Mouse (Mus musculus) megakaryocyte, adult 5-6 weeks (primary cell): ENCODE results near the gene Chn1. TPM values are rescaled to one million over a fixed set of nuclear protein-coding genes. Genes with fewer than 3 reads are reported as not detected.
"Not testable (repeated sequence)": the region's sequence is repeated elsewhere in the genome, so short reads cannot be mapped to it uniquely, and the experiment has no call there.

ENCODE experiments used
- ATAC-seq: 2 replicates; pipeline ENCODE4 v1.8.0; 2016; ENCODE audit warnings: mild to moderate bottlenecking, inconsistent platforms; ENCODE audit not compliant: poor library complexity, severe bottlenecking
- total RNA-seq, 2 experiments: library from RNA; stranded (forward) in 1 of 2; stranded (reverse) in 1 of 2; fragments of 153-499, 151-499 nt in 1 of 2; fragments of 221-1000, 200-1000 nt in 1 of 2; gene quantifications; 2 replicates each; pipeline versions ENCODE4 v1.2.3 to v1.2.4; 2015 to 2017

The Chn1 gene
- total RNA-seq (2015) (not detected in 2 replicates), total RNA-seq (2017) (not detected in 2 replicates)

GRCm38 (mm10) chr2:73774786-73775682 is at the start of gene Chn1:
Chn1 (minus strand) TSS chr2:73775346.
- 0 out of 2 replicates have a peak, but pooled peaks have one; percentile 12 for ATAC-seq

GRCm38 (mm10) chr2:73818742-73819141 is 43.6 kb upstream of the Chn1 start:
- ATAC-seq = no peak

GRCm38 (mm10) chr2:73807609-73808008 is 32.5 kb upstream of the Chn1 start:
- ATAC-seq = no peak

- ATAC-seq = not testable (repeated sequence)
These were observed 25.0 kb upstream of the Chn1 start for GRCm38 (mm10) chr2:73800127-73800526.

GRCm38 (mm10) chr2:73798786-73799185 is 23.6 kb upstream of the Chn1 start:
- ATAC-seq = no peak

- no peak for ATAC-seq
These were observed 23.0 kb upstream of the Chn1 start for GRCm38 (mm10) chr2:73798136-73798535.

- no peak for ATAC-seq
These were observed 16.9 kb upstream of the Chn1 start for GRCm38 (mm10) chr2:73791846-73792630.

- ATAC-seq = no peak
These were observed 15.2 kb upstream of the Chn1 start for GRCm38 (mm10) chr2:73790332-73790731.

- ATAC-seq = no peak
These were observed 13.2 kb upstream of the Chn1 start for GRCm38 (mm10) chr2:73788395-73788794.

GRCm38 (mm10) chr2:73782371-73782905 is 7.3 kb upstream of the Chn1 start:
- ATAC-seq = no peak

- no peak for ATAC-seq
These were observed 5.3 kb upstream of the Chn1 start for GRCm38 (mm10) chr2:73780321-73781010.

- ATAC-seq = no peak
These were observed 4.7 kb upstream of the Chn1 start for GRCm38 (mm10) chr2:73779796-73780195.

GRCm38 (mm10) chr2:73779016-73779595 is 4.0 kb upstream of the Chn1 start:
- no peak for ATAC-seq

- no peak for ATAC-seq
These were observed 1.8 kb upstream of the Chn1 start for GRCm38 (mm10) chr2:73776936-73777335.

- no peak for ATAC-seq
These were observed 651 bp upstream of the Chn1 start for GRCm38 (mm10) chr2:73775683-73776310.

GRCm38 (mm10) chr2:73772945-73773344 is 2.2 kb downstream of the Chn1 start:
- ATAC-seq = no peak

- ATAC-seq = no peak
These were observed 6.5 kb downstream of the Chn1 start for GRCm38 (mm10) chr2:73768669-73769068.

- no peak for ATAC-seq
These were observed 11.6 kb downstream of the Chn1 start for GRCm38 (mm10) chr2:73763541-73763940.

- ATAC-seq = no peak
These were observed 15.2 kb downstream of the Chn1 start for GRCm38 (mm10) chr2:73759899-73760298.

GRCm38 (mm10) chr2:73759027-73759426 is 16.1 kb downstream of the Chn1 start:
- no peak for ATAC-seq
